Mouse (Mus musculus) CH12.LX (cell line): ENCODE data around the gene Acvr1.

ENCODE experiments used
- CHD1 ChIP-seq: IDR thresholded peaks from 2 replicates; pipeline ENCODE4 v1.6.1; 2012; ENCODE audit warnings: low read depth, low read length, improper control_type of control experiment, inconsistent platforms
- CTCF ChIP-seq, 2 experiments: IDR thresholded peaks in 1 of 2; conservative IDR thresholded peaks in 1 of 2; 2 replicates each; pipeline ENCODE4 v1.5.1; 2011 to 2012; ENCODE audit warnings: low read depth in 2 of 2, low read length in 2 of 2, improper control_type of control experiment in 1 of 2, inconsistent platforms in 1 of 2, mild to moderate bottlenecking in 1 of 2, moderate library complexity in 1 of 2
- ELF1 ChIP-seq: IDR thresholded peaks from 2 replicates; pipeline ENCODE4 v1.6.1; 2014; ENCODE audit warnings: low read depth, mild to moderate bottlenecking, inconsistent platforms, low read length, improper control_type of control experiment
- EP300 ChIP-seq: IDR thresholded peaks from 2 replicates; pipeline ENCODE4 v1.6.1; 2011; ENCODE audit warnings: low read length, improper control_type of control experiment
- HCFC1 ChIP-seq: IDR thresholded peaks from 2 replicates; pipeline ENCODE4 v1.6.1; 2012; ENCODE audit warnings: low read depth, mild to moderate bottlenecking, inconsistent platforms, low read length, improper control_type of control experiment
- JUND ChIP-seq: conservative IDR thresholded peaks from 2 replicates; pipeline ENCODE4 v1.6.1; 2011; ENCODE audit warnings: low read depth, low read length, improper control_type of control experiment
- MAFK ChIP-seq: IDR thresholded peaks from 2 replicates; pipeline ENCODE4 v1.6.1; 2011; ENCODE audit warnings: low read length, improper control_type of control experiment; ENCODE audit not compliant: insufficient replicate concordance
- MAX ChIP-seq: IDR thresholded peaks from 2 replicates; pipeline ENCODE4 v1.6.1; 2011; ENCODE audit warnings: low read length, improper control_type of control experiment
- POLR2A ChIP-seq: IDR thresholded peaks from 2 replicates; pipeline ENCODE4 v1.6.1; 2011; ENCODE audit warnings: low read depth, mild to moderate bottlenecking, improper control_type of control experiment, low read length
- POLR2AphosphoS2 ChIP-seq: IDR thresholded peaks from 2 replicates; pipeline ENCODE4 v1.6.1; 2011; ENCODE audit warnings: low read depth, low read length, improper control_type of control experiment
- SIN3A ChIP-seq: IDR thresholded peaks from 2 replicates; pipeline ENCODE4 v1.6.1; 2012; ENCODE audit warnings: low read length, improper control_type of control experiment, inconsistent platforms
- USF1 ChIP-seq: IDR thresholded peaks from 2 replicates; pipeline ENCODE4 v1.6.1; 2014; ENCODE audit warnings: low read depth, mild to moderate bottlenecking, inconsistent platforms, low read length, improper control_type of control experiment
- ZMIZ1 ChIP-seq: IDR thresholded peaks from 2 replicates; pipeline ENCODE4 v1.6.1; 2012; ENCODE audit warnings: low read depth, mild to moderate bottlenecking, inconsistent platforms, low read length, improper control_type of control experiment

- TF ChIP-seq CTCF (conservative IDR thresholded peaks at IDR 0.05 in 1 of 2, IDR thresholded peaks at IDR 0.05 in 1 of 2; ENCODE audit: low read depth in 2 of 2, low read length in 2 of 2) (no peak), POLR2AphosphoS2 (no peak), EP300 (no peak), POLR2A (no peak), MAX (no peak), CHD1 (no peak), ZMIZ1 (no peak), ELF1 (no peak), MAFK (no peak), SIN3A (no peak), JUND (no peak), HCFC1 (no peak), USF1 (no peak)
These were observed 43.1 kb downstream of the Acvr1 start for GRCm38 (mm10) chr2:58523894-58524293.
